Mouse (Mus musculus) limb, embryonic 14.5 days (tissue): ENCODE measurements around the gene Lrrc9. TPM values are rescaled to one million over a fixed set of nuclear protein-coding genes. Genes with fewer than 3 reads are reported as not detected.

Source experiments
- ATAC-seq: fragments of 200-750 bp; cut with Nextera tagmentation; 2 replicates; pipeline ENCODE4 v1.8.0; 2017; ENCODE audit warnings: low read depth, moderate number of reproducible peaks, moderate TSS enrichment; ENCODE audit not compliant: low FRiP score
- DNase-seq: peaks from one replicate; pipeline ENCODE4 v3.0.0-alpha.2; 2015; ENCODE audit warnings: low spot score
- H3K27ac ChIP-seq: fragments of 300-500 bp; sonication (generic); replicated peaks from 2 replicates; pipeline ENCODE4 v1.5.1; 2014; ENCODE audit warnings: low read depth, mild to moderate bottlenecking, low read length, moderate library complexity, mixed read lengths
- H3K27me3 ChIP-seq: fragments of 300-500 bp; sonication (generic); 2 replicates; pipeline ENCODE4 v1.6.1; 2014; ENCODE audit warnings: low read length, mixed read lengths; ENCODE audit not compliant: control insufficient read depth, insufficient read depth
- H3K36me3 ChIP-seq: fragments of 300-500 bp; sonication (generic); 2 replicates; pipeline ENCODE4 v1.6.1; 2014; ENCODE audit warnings: mild to moderate bottlenecking, low read length, moderate library complexity, mixed read lengths; ENCODE audit not compliant: control insufficient read depth, insufficient read depth
- H3K4me1 ChIP-seq: fragments of 300-500 bp; sonication (generic); 2 replicates; pipeline ENCODE4 v1.6.1; 2014; ENCODE audit warnings: antibody characterized with exemption, low read length, mixed read lengths; ENCODE audit not compliant: control insufficient read depth, insufficient read depth
- H3K4me2 ChIP-seq: fragments of 300-500 bp; sonication (generic); replicated peaks from 2 replicates; pipeline ENCODE4 v1.6.1; 2014; ENCODE audit warnings: low read depth, mild to moderate bottlenecking, low read length, moderate library complexity; ENCODE audit not compliant: severe bottlenecking
- H3K4me3 ChIP-seq: fragments of 300-500 bp; sonication (generic); replicated peaks from 2 replicates; pipeline ENCODE4 v1.5.1; 2014; ENCODE audit warnings: low read length
- H3K9ac ChIP-seq: fragments of 300-500 bp; sonication (generic); 2 replicates; pipeline ENCODE4 v1.6.1; 2014; ENCODE audit warnings: mild to moderate bottlenecking, low read depth, low read length, moderate library complexity; ENCODE audit not compliant: severe bottlenecking
- H3K9me3 ChIP-seq: fragments of 300-500 bp; sonication (generic); 2 replicates; pipeline ENCODE4 v1.6.1; 2016; ENCODE audit warnings: low read length; ENCODE audit not compliant: control insufficient read depth
- POLR2A ChIP-seq: fragments of 200-500 bp; IDR thresholded peaks from 2 replicates; pipeline ENCODE4 v1.8.0; 2012; ENCODE audit warnings: inconsistent platforms, mild to moderate bottlenecking, moderate library complexity, borderline replicate concordance; ENCODE audit not compliant: insufficient read depth, insufficient read length; ENCODE audit errors: extremely low read depth
- WGBS: fragments of 180-500 bp; shearing (Covaris S2); extraction: QIAGEN DNeasy Blood & Tissue Kit; methylation state at CpG from one replicate; pipeline ENCODE4 v1.1.7; 2014; 5-methylcytosine and 5-hydroxymethylcytosine counted together
- microRNA-seq: library from miRNA; unstranded; fragments of <30 nt; microRNA quantifications from one replicate; pipeline ENCODE4, GENCODE M21; 2016
- polyA plus RNA-seq, 2 experiments: library from polyadenylated mRNA; depleted of rRNA in 1 of 2; stranded (reverse) in 1 of 2; unstranded in 1 of 2; fragments of >200 nt; fragmentation: Nextera tagmentation in 1 of 2; extraction: Ambion mirVana in 1 of 2; gene quantifications; 2 replicates each; pipeline versions ENCODE4 v1.2.1 to v1.2.3; 2012 to 2014

Gene Lrrc9
- polyA plus RNA-seq, 2 experiments, result 0.10 to 0.30 TPM

- peak; percentile 95 for DNase-seq
- Histone ChIP-seq H3K27ac (peak within 1 kb of the TSS; percentile 69), H3K9me3 (no peaks in the 10 kb centered on the region)
Measured at GRCm38 (mm10) chr12:72536021-72536597, 94.4 kb downstream of the Lrrc9 start, which contains the start of gene Pcnx4. Pcnx4 (plus strand) TSS chr12:72536383.

GRCm38 (mm10) chr12:72538571-72538970 is 96.9 kb downstream of the Lrrc9 start:
- Histone ChIP-seq H3K9me3 (no peaks in the 10 kb centered on the region), H3K9ac (no peak overlapping the region), H3K27ac (no peak overlapping the region), H3K4me1 (peaks cover 9% of the 10 kb centered on the region), H3K4me3 (no peak overlapping the region), H3K36me3 (peaks cover 19% of the 10 kb centered on the region), H3K27me3 (no peaks in the 10 kb centered on the region), H3K4me2 (no peak overlapping the region)
- no peak for TF ChIP-seq POLR2A
- 85% methylated on average over 10 of the region's 10 CpGs for WGBS
- peak; percentile 21 for DNase-seq
- no peak for ATAC-seq

More at GRCm38 (mm10) chr12:72536021-72536597, 94.4 kb downstream of the Lrrc9 start, which contains the start of gene Pcnx4:
- under 1% methylated on average over 38 of the region's 45 CpGs for WGBS
- Histone ChIP-seq H3K4me2 (peak within 1 kb of the TSS; percentile 74), H3K9ac (peak within 1 kb of the TSS; percentile 63), H3K4me1 (peaks cover 9% of the 10 kb centered on the region), H3K27me3 (no peaks in the 10 kb centered on the region), H3K4me3 (peak within 1 kb of the TSS; percentile 57), H3K36me3 (0 out of 2 replicates have a peak, but pooled peaks cover 2% of the 10 kb centered on the region)
- peak; percentile 98 for ATAC-seq
- TF ChIP-seq POLR2A, result peak; percentile 32; the same call in 1 of the 2 replicates

DNA sequence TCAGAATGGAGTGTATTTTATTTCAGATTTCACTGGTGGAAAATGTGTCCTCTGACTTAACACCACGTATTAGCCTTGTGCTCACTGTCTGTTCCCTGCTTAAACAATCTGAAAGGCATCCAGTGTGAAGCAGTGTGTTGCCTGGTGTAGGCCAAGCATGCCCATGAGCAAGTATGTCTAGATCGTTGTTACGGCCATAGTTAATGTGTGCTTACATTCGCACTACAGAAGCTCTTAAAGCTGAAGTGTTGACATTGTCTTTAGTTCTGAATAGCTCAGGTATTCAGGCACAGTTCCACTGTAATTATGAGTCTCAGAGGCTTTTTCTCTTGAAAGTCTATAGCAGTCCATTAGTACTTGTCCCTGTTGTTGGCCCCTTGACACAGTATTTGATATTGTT is 112.7 kb downstream of the Lrrc9 start:
- H3K27me3 ChIP-seq, result no peaks in the 10 kb centered on the region
- no peak overlapping the region for H3K4me3 ChIP-seq
- H3K27ac ChIP-seq, result no peak overlapping the region
- ATAC-seq, result no peak
- 71% methylated on average over 4 of the region's 4 CpGs for WGBS
- no peaks in the 10 kb centered on the region for H3K9me3 ChIP-seq
- H3K4me2 ChIP-seq, result no peak overlapping the region
- no peak for DNase-seq
- H3K4me1 ChIP-seq, result no peaks in the 10 kb centered on the region
- no peak for TF ChIP-seq POLR2A
- H3K9ac ChIP-seq, result no peak overlapping the region
- H3K36me3 ChIP-seq, result peaks cover 4% of the 10 kb centered on the region; the same call in 1 of the 2 replicates

DNA sequence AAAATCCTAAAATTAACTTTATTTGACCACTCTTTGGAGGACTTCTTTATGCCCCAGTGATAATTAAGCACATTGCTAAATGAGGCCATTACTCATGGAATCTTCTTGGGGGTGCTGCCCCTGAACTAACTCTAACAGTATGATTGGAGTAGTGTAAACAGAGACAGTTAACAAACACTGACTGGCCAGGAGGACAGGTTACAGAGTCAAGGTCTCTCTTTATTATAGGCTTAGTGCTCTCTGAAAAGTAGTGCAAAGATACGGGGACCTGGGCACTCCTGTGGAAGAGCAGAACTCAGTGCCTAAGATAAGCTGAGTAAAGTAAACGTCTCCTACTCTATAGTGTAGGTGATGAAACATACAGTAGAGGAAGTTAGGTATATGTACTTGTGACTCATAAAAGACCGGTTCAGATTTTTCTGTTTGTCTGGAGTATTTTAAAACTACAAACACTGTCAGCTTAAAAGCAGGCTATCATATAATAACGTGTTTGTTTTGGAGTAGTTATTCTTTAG is 122.7 kb downstream of the Lrrc9 start:
- no peak for DNase-seq
- no peak overlapping the region for H3K4me2 ChIP-seq
- WGBS, result 85% methylated on average over 4 of the region's 4 CpGs
- no peaks in the 10 kb centered on the region for H3K27me3 ChIP-seq
- no peak overlapping the region for H3K9ac ChIP-seq
- ATAC-seq, result no peak
- no peaks in the 10 kb centered on the region for H3K36me3 ChIP-seq
- no peaks in the 10 kb centered on the region for H3K4me1 ChIP-seq
- H3K4me3 ChIP-seq, result no peak overlapping the region
- no peak for TF ChIP-seq POLR2A
- no peak overlapping the region for H3K27ac ChIP-seq
- no peaks in the 10 kb centered on the region for H3K9me3 ChIP-seq

Small RNA genes within 50 kb of the gene (microRNA-seq; reads per million reads assigned to microRNA genes)
- not detected for gene Gm44392

Other genes with a start within 250 kb of the Lrrc9 start
- gene Rtn1, start 32.8 kb upstream of the Lrrc9 start, polyA plus RNA-seq (2012; rRNA removed), result 4.7 and 5.9 TPM in 2 replicates
- 2.4 and 4.3 TPM in 2 replicates for gene Rtn1, start 32.8 kb upstream of the Lrrc9 start, polyA plus RNA-seq (2014; fragmentation: Nextera tagmentation; extraction: Ambion mirVana)
- 10.1 and 10.2 TPM in 2 replicates for gene Pcnx4, start 94.5 kb downstream of the Lrrc9 start, polyA plus RNA-seq (2012; rRNA removed)
- 12.4 and 13.5 TPM in 2 replicates for gene Pcnx4, start 94.5 kb downstream of the Lrrc9 start, polyA plus RNA-seq (2014; fragmentation: Nextera tagmentation; extraction: Ambion mirVana)
- not detected in 2 replicates for gene Gm4756, start 207.8 kb downstream of the Lrrc9 start, polyA plus RNA-seq (2012; rRNA removed)
- not detected in 2 replicates for gene Gm4756, start 207.8 kb downstream of the Lrrc9 start, polyA plus RNA-seq (2014; fragmentation: Nextera tagmentation; extraction: Ambion mirVana)
- gene Dhrs7, start 223.0 kb downstream of the Lrrc9 start, polyA plus RNA-seq (2012; rRNA removed), result 13.5 and 18.6 TPM in 2 replicates
- gene Dhrs7, start 223.0 kb downstream of the Lrrc9 start, polyA plus RNA-seq (2014; fragmentation: Nextera tagmentation; extraction: Ambion mirVana), result 31.2 and 38.6 TPM in 2 replicates